Mouse (Mus musculus) neural tube, embryonic 10.5 days (tissue): Measurements from ENCODE around the gene Dlg1.

Experiments
- DNase-seq: peaks from one replicate; pipeline ENCODE4 v3.0.0-alpha.2; 2017; ENCODE audit warnings: low spot score; ENCODE audit errors: extremely low spot score

Dlg1 gene

GRCm38 (mm10) chr16:31903239-31903638, 240.0 kb downstream of the Dlg1 start:
- no peak for DNase-seq

GRCm38 (mm10) chr16:31905331-31905730, 242.1 kb downstream of the Dlg1 start:
- no peak for DNase-seq

GRCm38 (mm10) chr16:31905891-31906825, 242.9 kb downstream of the Dlg1 start:
- DNase-seq: no peak

GRCm38 (mm10) chr16:31906896-31907295, 243.7 kb downstream of the Dlg1 start:
- DNase-seq: no peak

GRCm38 (mm10) chr16:31908959-31909358, 245.7 kb downstream of the Dlg1 start:
- DNase-seq: no peak

GRCm38 (mm10) chr16:31910281-31910847, 247.1 kb downstream of the Dlg1 start:
- no peak for DNase-seq

GRCm38 (mm10) chr16:31917776-31918175, 254.5 kb downstream of the Dlg1 start:
- no peak for DNase-seq

- peak; percentile 83 for DNase-seq
Measured at GRCm38 (mm10) chr16:31918248-31918724, 255.0 kb downstream of the Dlg1 start.

- DNase-seq: no peak
Measured at GRCm38 (mm10) chr16:31924368-31924767, 261.1 kb downstream of the Dlg1 start.
